Mouse (Mus musculus) megakaryocyte, embryonic 14.5 days (primary cell): ENCODE data around the gene Fam19a1. TPM values are rescaled to one million over a fixed set of nuclear protein-coding genes. Genes with fewer than 3 reads are reported as not detected.

Source experiments
- H3K27me3 ChIP-seq: replicated peaks from 2 replicates; pipeline ENCODE3; 2012; ENCODE audit warnings: inconsistent platforms
- H3K36me3 ChIP-seq: replicated peaks from 2 replicates; pipeline ENCODE3; 2012; ENCODE audit warnings: low read length, inconsistent platforms, mixed read lengths
- H3K4me1 ChIP-seq: 2 replicates; pipeline ENCODE4 v1.6.1; 2012; ENCODE audit warnings: inconsistent platforms
- H3K4me3 ChIP-seq: replicated peaks from 2 replicates; pipeline ENCODE3; 2012; ENCODE audit warnings: moderate library complexity, mild to moderate bottlenecking, inconsistent platforms
- H3K9me3 ChIP-seq: 2 replicates; pipeline ENCODE4 v1.6.1; 2012; ENCODE audit warnings: inconsistent platforms
- FLI1 ChIP-seq: IDR thresholded peaks from 2 replicates; pipeline ENCODE4 v1.6.1; 2012; ENCODE audit warnings: low read length, inconsistent platforms, mixed read lengths
- GATA1 ChIP-seq: IDR thresholded peaks from 3 replicates; pipeline ENCODE4 v1.6.1; 2012; ENCODE audit warnings: mixed read lengths, low read length, inconsistent platforms, borderline replicate concordance
- polyA plus RNA-seq: library from polyadenylated mRNA; stranded (reverse); fragments of >175 nt; gene quantifications from 2 replicates; pipeline ENCODE4 v1.2.3, GENCODE M21; 2012; ENCODE audit warnings: low replicate concordance; ENCODE audit not compliant: insufficient read depth

Fam19a1 gene
- polyA plus RNA-seq, result not detected in 2 replicates

- Histone ChIP-seq H3K4me3 (no peak within 1 kb of the TSS), H3K4me1 (peaks cover 7% of the 10 kb centered on the region), H3K36me3 (no peaks in the 10 kb centered on the region), H3K27me3 (peaks cover 15% of the 10 kb centered on the region), H3K9me3 (no peaks in the 10 kb centered on the region)
- TF ChIP-seq GATA1 (no peak), FLI1 (no peak)
Observed at GRCm38 (mm10) chr6:96112854-96113253, at the start of gene Fam19a1. Gene Fam19a1 (plus strand): TSS chr6:96113154.

GRCm38 (mm10) chr6:96071080-96071479 lies 41.9 kb upstream of the Fam19a1 start:
- Histone ChIP-seq H3K4me1 (no peaks in the 10 kb centered on the region), H3K9me3 (no peaks in the 10 kb centered on the region), H3K4me3 (no peak overlapping the region), H3K27me3 (no peaks in the 10 kb centered on the region), H3K36me3 (no peaks in the 10 kb centered on the region)
- no peak for TF ChIP-seq FLI1
- TF ChIP-seq GATA1, result no peak

GRCm38 (mm10) chr6:96071567-96071966 lies 41.4 kb upstream of the Fam19a1 start:
- Histone ChIP-seq H3K36me3 (no peaks in the 10 kb centered on the region), H3K4me3 (no peak overlapping the region), H3K27me3 (no peaks in the 10 kb centered on the region), H3K9me3 (no peaks in the 10 kb centered on the region), H3K4me1 (no peaks in the 10 kb centered on the region)
- TF ChIP-seq GATA1 (no peak), FLI1 (no peak)

GRCm38 (mm10) chr6:96089961-96090360 lies 23.0 kb upstream of the Fam19a1 start:
- TF ChIP-seq GATA1 (no peak), FLI1 (no peak)
- H3K4me1 ChIP-seq, result no peaks in the 10 kb centered on the region
- H3K36me3 ChIP-seq, result no peaks in the 10 kb centered on the region
- no peaks in the 10 kb centered on the region for H3K27me3 ChIP-seq
- no peak overlapping the region for H3K4me3 ChIP-seq
- peaks cover 8% of the 10 kb centered on the region; the same call in 1 of the 2 replicates for H3K9me3 ChIP-seq

GRCm38 (mm10) chr6:96093716-96094115 lies 19.2 kb upstream of the Fam19a1 start:
- no peaks in the 10 kb centered on the region for H3K27me3 ChIP-seq
- 0 out of 2 replicates have a peak, but pooled peaks cover 2% of the 10 kb centered on the region for H3K9me3 ChIP-seq

GRCm38 (mm10) chr6:96098225-96098624 lies 14.7 kb upstream of the Fam19a1 start:
- Histone ChIP-seq H3K4me1 (no peaks in the 10 kb centered on the region), H3K4me3 (peak overlapping the region; percentile 14), H3K36me3 (no peaks in the 10 kb centered on the region), H3K27me3 (no peaks in the 10 kb centered on the region), H3K9me3 (no peaks in the 10 kb centered on the region)
- TF ChIP-seq GATA1 (no peak), FLI1 (no peak)

More at GRCm38 (mm10) chr6:96093716-96094115, 19.2 kb upstream of the Fam19a1 start:
- H3K36me3 ChIP-seq, result no peaks in the 10 kb centered on the region
- H3K4me3 ChIP-seq, result no peak overlapping the region
- no peaks in the 10 kb centered on the region for H3K4me1 ChIP-seq
- TF ChIP-seq FLI1, result no peak
- TF ChIP-seq GATA1, result no peak

- Histone ChIP-seq H3K9me3 (no peaks in the 10 kb centered on the region), H3K36me3 (no peaks in the 10 kb centered on the region), H3K27me3 (peaks cover 6% of the 10 kb centered on the region), H3K4me1 (peaks cover 3% of the 10 kb centered on the region), H3K4me3 (no peak overlapping the region)
- TF ChIP-seq FLI1, result no peak
- no peak for TF ChIP-seq GATA1
Observed at GRCm38 (mm10) chr6:96111656-96112055, 1.3 kb upstream of the Fam19a1 start.

GRCm38 (mm10) chr6:96114151-96114550 lies 1.2 kb downstream of the Fam19a1 start:
- Histone ChIP-seq H3K4me1 (peaks cover 7% of the 10 kb centered on the region), H3K9me3 (no peaks in the 10 kb centered on the region), H3K4me3 (no peak overlapping the region), H3K27me3 (peaks cover 15% of the 10 kb centered on the region), H3K36me3 (no peaks in the 10 kb centered on the region)
- TF ChIP-seq GATA1 (no peak), FLI1 (no peak)

GRCm38 (mm10) chr6:96116148-96116533 lies 3.2 kb downstream of the Fam19a1 start:
- peaks cover 7% of the 10 kb centered on the region for H3K4me1 ChIP-seq
- no peaks in the 10 kb centered on the region for H3K9me3 ChIP-seq
- peak overlapping the region; percentile 91 for H3K4me3 ChIP-seq
- no peaks in the 10 kb centered on the region for H3K36me3 ChIP-seq
- peaks cover 15% of the 10 kb centered on the region for H3K27me3 ChIP-seq
- TF ChIP-seq GATA1, result no peak
- no peak for TF ChIP-seq FLI1

GRCm38 (mm10) chr6:96116534-96117272 lies 3.7 kb downstream of the Fam19a1 start:
- H3K4me1 ChIP-seq, result peaks cover 7% of the 10 kb centered on the region
- peak overlapping the region; percentile 91 for H3K4me3 ChIP-seq
- H3K36me3 ChIP-seq, result no peaks in the 10 kb centered on the region
- H3K9me3 ChIP-seq, result no peaks in the 10 kb centered on the region
- TF ChIP-seq GATA1 (no peak), FLI1 (no peak)
- H3K27me3 ChIP-seq, result peaks cover 15% of the 10 kb centered on the region

GRCm38 (mm10) chr6:96143326-96143725 lies 30.4 kb downstream of the Fam19a1 start:
- no peaks in the 10 kb centered on the region for H3K36me3 ChIP-seq
- H3K27me3 ChIP-seq, result no peaks in the 10 kb centered on the region
- H3K4me1 ChIP-seq, result no peaks in the 10 kb centered on the region
- H3K4me3 ChIP-seq, result no peak overlapping the region
- H3K9me3 ChIP-seq, result no peaks in the 10 kb centered on the region
- TF ChIP-seq FLI1, result no peak
- TF ChIP-seq GATA1, result no peak
